Mouse (Mus musculus) heart, postnatal 0 days (tissue): ENCODE results near the gene Tada1. TPM values are rescaled to one million over a fixed set of nuclear protein-coding genes. Genes with fewer than 3 reads are reported as not detected.

Experiments used
- ATAC-seq: fragments of 200-750 bp; cut with Nextera tagmentation; 2 replicates; pipeline ENCODE4 v1.8.0; 2017; ENCODE audit warnings: low read depth, moderate number of reproducible peaks, moderate library complexity; ENCODE audit not compliant: insufficient read depth
- DNase-seq: peaks from one replicate; pipeline ENCODE4 v3.0.0-alpha.2; 2016; ENCODE audit warnings: low spot score
- H3K27ac ChIP-seq: fragments of 300-500 bp; sonication (generic); 2 replicates; pipeline ENCODE4 v1.5.1; 2014; ENCODE audit warnings: low read depth, mild to moderate bottlenecking
- H3K27me3 ChIP-seq: fragments of 300-500 bp; sonication (generic); 2 replicates; pipeline ENCODE4 v1.6.1; 2014; ENCODE audit warnings: low read length, mixed read lengths; ENCODE audit not compliant: control insufficient read depth, insufficient read depth
- H3K36me3 ChIP-seq: fragments of 300-500 bp; sonication (generic); replicated peaks from 2 replicates; pipeline ENCODE4 v1.6.1; 2014; ENCODE audit warnings: low read length, mixed read lengths; ENCODE audit not compliant: control insufficient read depth, insufficient read depth
- H3K4me1 ChIP-seq: fragments of 300-500 bp; sonication (generic); 2 replicates; pipeline ENCODE4 v1.6.1; 2014; ENCODE audit warnings: antibody characterized with exemption; ENCODE audit not compliant: control insufficient read depth, insufficient read depth
- H3K4me2 ChIP-seq: fragments of 300-500 bp; sonication (generic); 2 replicates; pipeline ENCODE4 v1.6.1; 2014; ENCODE audit warnings: low read depth, mild to moderate bottlenecking, low read length, moderate library complexity
- H3K4me3 ChIP-seq: fragments of 300-500 bp; sonication (generic); 2 replicates; pipeline ENCODE4 v1.5.1; 2014; ENCODE audit warnings: low read depth, low read length
- H3K9ac ChIP-seq: fragments of 300-500 bp; sonication (generic); replicated peaks from 2 replicates; pipeline ENCODE4 v1.6.1; 2014; ENCODE audit warnings: low read depth, low read length, mixed read lengths
- H3K9me3 ChIP-seq: fragments of 300-500 bp; sonication (generic); replicated peaks from 2 replicates; pipeline ENCODE4 v1.6.1; 2016; ENCODE audit warnings: low read length; ENCODE audit not compliant: control insufficient read depth
- CTCF ChIP-seq: IDR thresholded peaks from 2 replicates; pipeline ENCODE4 v1.5.1; 2016; ENCODE audit warnings: antibody characterized with exemption, control low read depth, low read depth
- EP300 ChIP-seq: IDR thresholded peaks from 2 replicates; pipeline ENCODE4 v1.6.1; 2016; ENCODE audit warnings: antibody characterized with exemption, low read depth
- WGBS: fragments of 180-500 bp; shearing (Covaris S2); extraction: QIAGEN DNeasy Blood & Tissue Kit; methylation state at CpG from one replicate; pipeline ENCODE4 v1.1.7; 2014; 5-methylcytosine and 5-hydroxymethylcytosine counted together
- polyA plus RNA-seq: library from polyadenylated mRNA; unstranded; fragments of >200 nt; fragmentation: Nextera tagmentation; extraction: Ambion mirVana; gene quantifications from 2 replicates; pipeline ENCODE4 v1.2.1, GENCODE M21; 2015
- total RNA-seq: library from RNA; depleted of rRNA; stranded (reverse); fragments of >200 nt; gene quantifications from 2 replicates; pipeline ENCODE4 v1.2.3, GENCODE M21; 2014; ENCODE audit warnings: low replicate concordance; rRNA removed

Gene Tada1
- total RNA-seq, result 24.7 and 26.3 TPM in 2 replicates
- polyA plus RNA-seq, result 20.8 and 22.1 TPM in 2 replicates

DNA sequence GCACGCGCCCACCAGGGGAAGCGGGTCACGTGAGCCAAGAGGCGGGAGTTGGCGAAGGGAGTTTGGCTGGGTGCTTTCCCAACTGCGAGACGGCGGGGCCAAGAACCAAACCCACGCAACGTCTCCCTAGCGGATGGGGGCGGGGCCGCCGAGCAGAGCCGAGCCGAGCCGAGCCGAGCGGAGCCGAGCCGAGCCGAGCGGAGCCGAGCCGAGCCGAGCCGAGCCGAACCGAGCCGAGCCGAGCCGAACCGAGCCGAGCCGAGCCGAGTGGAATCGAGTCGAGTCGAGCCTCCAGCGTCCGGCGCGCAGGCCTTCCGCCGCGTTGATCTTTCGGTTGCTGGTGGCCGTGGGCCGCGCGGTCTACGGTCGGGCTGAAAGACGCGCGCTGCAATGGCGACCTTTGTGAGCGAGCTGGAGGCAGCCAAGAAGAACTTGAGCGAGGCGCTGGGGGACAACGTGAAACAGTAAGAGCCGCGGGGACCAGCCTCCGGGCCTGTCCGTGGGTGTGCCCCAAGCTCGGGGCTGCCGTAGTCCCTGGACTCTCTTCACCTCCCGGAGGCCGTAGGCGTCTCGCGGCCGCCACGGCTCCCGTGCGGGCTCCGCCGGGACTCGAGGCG is at the start of gene Tada1:
Tada1 (plus strand) TSS at position 85 of the 617 bp plus-strand sequence.
- DNase-seq (peak; percentile 96), ATAC-seq (peak; percentile 93)
- peak within 1 kb of the TSS; percentile 95 for H3K9ac ChIP-seq
- H3K4me3 ChIP-seq, result peak within 1 kb of the TSS; percentile 94
- WGBS, result under 1% methylated on average over 80 of the region's 81 CpGs
- peak within 1 kb of the TSS; percentile 71 for H3K4me2 ChIP-seq
- H3K4me1 ChIP-seq, result peaks cover 11% of the 10 kb centered on the region; the same call in 1 of the 2 replicates
- peaks cover 17% of the 10 kb centered on the region for H3K36me3 ChIP-seq
- no peaks in the 10 kb centered on the region for H3K27me3 ChIP-seq
- TF ChIP-seq EP300 (no peak), CTCF (no peak)
- H3K9me3 ChIP-seq, result no peaks in the 10 kb centered on the region
- H3K27ac ChIP-seq, result peak within 1 kb of the TSS; percentile 94

DNA sequence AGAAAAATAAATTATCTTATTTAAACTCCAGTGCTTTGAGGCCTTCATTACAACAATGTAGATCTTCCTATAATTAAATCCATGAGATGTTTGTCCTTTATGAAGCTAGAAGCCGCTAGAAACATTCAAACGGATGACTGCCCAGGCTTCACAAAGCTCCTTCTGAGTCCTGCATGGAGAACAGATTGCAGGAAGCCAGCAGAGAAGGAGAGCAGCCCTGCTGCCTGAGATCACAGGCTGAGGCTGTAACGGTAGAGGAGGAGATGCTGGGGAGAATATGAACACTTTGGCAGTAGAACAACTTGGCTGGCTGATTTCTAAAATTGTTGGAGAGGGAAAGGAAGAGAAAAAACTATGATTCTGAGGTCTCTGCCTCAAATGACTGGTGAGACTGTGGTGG is 48.1 kb upstream of the Tada1 start:
- no peak overlapping the region for H3K27ac ChIP-seq
- 0 out of 2 replicates have a peak, but pooled peaks cover 3% of the 10 kb centered on the region for H3K9me3 ChIP-seq
- no peaks in the 10 kb centered on the region for H3K4me1 ChIP-seq
- H3K4me2 ChIP-seq, result no peak overlapping the region
- no peak overlapping the region for H3K4me3 ChIP-seq
- no peak for ATAC-seq
- no peak for TF ChIP-seq EP300
- TF ChIP-seq CTCF, result no peak
- DNase-seq, result no peak
- H3K9ac ChIP-seq, result no peak overlapping the region
- 48% methylated on average over 3 of the region's 3 CpGs for WGBS
- H3K36me3 ChIP-seq, result no peaks in the 10 kb centered on the region
- H3K27me3 ChIP-seq, result no peaks in the 10 kb centered on the region

DNA sequence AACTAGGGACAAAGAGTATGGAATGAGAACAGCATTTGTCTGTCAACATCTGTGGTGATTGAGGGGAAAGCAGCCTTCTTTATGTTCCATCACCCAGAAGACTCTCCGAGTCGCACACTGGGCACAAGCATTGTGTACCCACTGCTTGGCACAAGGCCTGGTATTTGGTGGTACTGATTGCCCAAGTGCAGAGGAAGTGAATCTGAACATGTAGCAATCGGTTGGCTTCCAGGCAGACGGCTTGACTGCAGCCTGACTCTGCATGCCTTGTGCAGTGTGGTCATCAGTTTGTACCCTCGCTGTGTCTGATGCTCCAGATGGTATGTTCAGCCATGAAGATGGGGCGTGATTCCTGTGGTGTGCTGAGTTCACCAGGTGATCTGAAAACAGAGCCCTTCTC is 39.8 kb upstream of the Tada1 start:
- TF ChIP-seq EP300, result no peak
- no peak for TF ChIP-seq CTCF
- H3K4me1 ChIP-seq, result no peaks in the 10 kb centered on the region
- no peak overlapping the region for H3K4me2 ChIP-seq
- 0 out of 2 replicates have a peak, but pooled peaks cover 3% of the 10 kb centered on the region for H3K9me3 ChIP-seq
- 69% methylated on average over 6 of the region's 6 CpGs for WGBS
- H3K36me3 ChIP-seq, result no peaks in the 10 kb centered on the region
- H3K9ac ChIP-seq, result no peak overlapping the region
- no peak for ATAC-seq
- H3K27ac ChIP-seq, result no peak overlapping the region
- no peaks in the 10 kb centered on the region for H3K27me3 ChIP-seq
- DNase-seq, result no peak
- H3K4me3 ChIP-seq, result no peak overlapping the region

DNA sequence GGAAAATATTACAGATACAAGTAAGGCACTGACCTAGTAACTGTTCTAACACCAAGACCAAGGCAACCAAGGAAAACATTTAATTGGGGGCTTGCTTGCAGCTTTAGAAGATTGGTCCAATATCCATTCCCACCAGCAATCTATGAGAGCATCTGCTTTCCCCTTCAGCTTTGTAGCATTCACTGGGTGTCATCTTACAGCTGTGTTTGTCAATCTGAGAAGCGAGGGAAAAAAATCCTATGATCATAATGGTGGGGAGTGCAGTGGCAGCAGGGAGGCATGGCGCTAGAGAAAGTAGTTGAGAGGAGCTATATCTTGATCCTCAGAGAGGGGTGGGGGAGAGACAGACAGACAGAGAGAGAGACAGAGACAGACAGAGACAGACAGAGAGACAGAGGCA is 36.8 kb upstream of the Tada1 start:
- 89% methylated on average over 2 of the region's 2 CpGs for WGBS
- H3K4me2 ChIP-seq, result no peak overlapping the region
- H3K4me1 ChIP-seq, result no peaks in the 10 kb centered on the region
- H3K27ac ChIP-seq, result no peak overlapping the region
- ATAC-seq, result no peak
- no peak overlapping the region for H3K9ac ChIP-seq
- H3K4me3 ChIP-seq, result no peak overlapping the region
- no peak for DNase-seq
- no peaks in the 10 kb centered on the region for H3K9me3 ChIP-seq
- TF ChIP-seq CTCF (no peak), EP300 (no peak)
- H3K27me3 ChIP-seq, result no peaks in the 10 kb centered on the region
- H3K36me3 ChIP-seq, result no peaks in the 10 kb centered on the region

DNA sequence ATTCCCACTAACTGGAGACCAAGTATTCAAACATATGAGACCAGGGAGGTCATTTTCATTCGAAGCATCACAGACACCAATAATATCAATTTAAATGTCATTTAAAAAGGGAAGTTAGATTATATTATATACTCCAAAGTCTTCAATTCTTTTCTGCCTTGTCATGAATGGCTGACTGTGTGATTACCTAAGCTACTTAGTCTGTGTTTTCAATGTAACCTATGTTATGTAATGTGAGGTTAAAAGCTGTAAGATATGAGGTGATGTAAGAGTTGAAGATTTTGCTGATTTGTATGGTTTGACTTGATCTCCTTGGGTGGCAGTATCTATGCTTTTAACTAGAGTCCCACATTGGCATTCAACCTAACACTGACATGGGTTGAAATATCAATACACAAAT is 36.4 kb upstream of the Tada1 start:
- 76% methylated on average over 1 of the region's 1 CpGs for WGBS
- no peak overlapping the region for H3K4me3 ChIP-seq
- no peak for TF ChIP-seq EP300
- TF ChIP-seq CTCF, result no peak
- H3K27ac ChIP-seq, result no peak overlapping the region
- no peak overlapping the region for H3K4me2 ChIP-seq
- no peaks in the 10 kb centered on the region for H3K4me1 ChIP-seq
- no peaks in the 10 kb centered on the region for H3K36me3 ChIP-seq
- ATAC-seq, result no peak
- H3K9ac ChIP-seq, result no peak overlapping the region
- no peaks in the 10 kb centered on the region for H3K9me3 ChIP-seq
- no peak for DNase-seq
- H3K27me3 ChIP-seq, result no peaks in the 10 kb centered on the region

DNA sequence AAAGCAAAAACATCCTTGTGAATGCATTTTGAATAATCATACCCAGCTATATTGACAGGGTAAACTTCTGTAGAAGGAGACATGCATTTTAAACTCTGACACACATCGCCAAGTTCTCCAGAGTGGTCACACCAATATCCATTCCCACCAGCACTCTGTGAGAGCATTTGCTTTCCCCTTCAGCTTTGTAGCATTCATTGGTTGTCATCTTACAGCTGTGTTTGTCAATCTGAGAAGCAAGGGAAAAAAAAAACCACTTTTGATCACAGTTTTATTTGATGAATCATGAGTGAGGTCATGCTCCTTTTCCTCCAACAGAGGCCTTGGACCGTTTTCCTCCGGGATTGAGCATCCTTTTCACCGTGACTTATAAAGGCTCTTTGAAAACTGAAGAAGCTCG is 35.3 kb upstream of the Tada1 start:
- H3K4me1 ChIP-seq, result no peaks in the 10 kb centered on the region
- no peak for ATAC-seq
- H3K27me3 ChIP-seq, result no peaks in the 10 kb centered on the region
- TF ChIP-seq EP300 (no peak), CTCF (no peak)
- H3K36me3 ChIP-seq, result no peaks in the 10 kb centered on the region
- no peak overlapping the region for H3K4me2 ChIP-seq
- H3K4me3 ChIP-seq, result no peak overlapping the region
- no peak overlapping the region for H3K27ac ChIP-seq
- H3K9ac ChIP-seq, result no peak overlapping the region
- no peaks in the 10 kb centered on the region for H3K9me3 ChIP-seq
- DNase-seq, result no peak
- WGBS, result 72% methylated on average over 5 of the region's 5 CpGs
